18 mouse cellular contexts compared by ENCODE assay signal in the genomic region with DNA sequence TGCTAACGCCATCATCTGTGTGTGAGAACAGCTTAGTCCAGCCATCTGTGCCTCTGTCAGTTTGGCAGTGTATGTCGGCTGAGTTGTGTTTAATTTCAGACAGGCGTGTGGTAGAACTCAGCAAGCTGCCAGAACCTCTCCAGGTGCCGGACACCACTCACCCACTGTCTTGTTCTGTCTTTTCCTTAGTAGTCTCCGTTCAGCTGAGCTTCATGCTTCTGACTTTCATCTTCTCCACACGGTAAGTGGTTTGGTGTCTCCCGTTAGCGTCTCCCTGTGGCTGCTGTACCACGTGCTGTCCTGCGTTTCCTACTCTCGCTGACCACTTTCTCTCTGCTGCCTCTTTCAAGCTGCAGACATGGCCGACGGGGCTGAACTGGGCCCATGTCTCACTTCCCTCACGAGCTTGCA.
DNase-seq lines count a peak whose midpoint lies in the region; ATAC-seq and TF ChIP-seq lines count a peak whose summit lies in the region.
"Had no signal": no experiment of that assay in that cellular context is flagged by ENCODE, and none has a peak within 500 bp of the region (broad histone marks: within the 10 kb centered on the region; RNA-seq: fewer than 3 reads in every experiment).

No protein-coding gene starts in this region.

- H3K9ac ChIP-seq in forebrain, embryonic 15.5 days (replicated peaks), result no peak overlapping the region
- H3K9ac ChIP-seq: forebrain, embryonic 13.5 days; kidney, embryonic 15.5 days; liver, embryonic 14.5 days had no signal

- DNase-seq in cerebellum, adult 18-20 months, result peak; percentile 41 to 48
- DNase-seq in cerebellum, adult 9-11 months, result peak; percentile 62
- peak; percentile 17 to 22 for DNase-seq in layer of hippocampus, adult 2 months (ENCODE audit: low spot score in 2 of 2)
- peak; percentile 20 to 43 for DNase-seq in left cerebral cortex, postnatal 14 days (ENCODE audit: low spot score in 2 of 2)
- DNase-seq in testis, postnatal 14 days (ENCODE audit: low spot score), result no peak
- DNase-seq in urinary bladder, postnatal 10 days (ENCODE audit: low spot score), result no peak
- DNase-seq: adrenal gland, postnatal 36 days; gastrocnemius, postnatal 25 days; heart, postnatal 36 days; lung, postnatal 14 days; spleen, adult 18-20 months had no signal

- no peak for TF ChIP-seq CTCF in layer of hippocampus, adult 2 months (conservative IDR thresholded peaks at IDR 0.05)

- peaks cover 6% of the 10 kb centered on the region for H3K4me1 ChIP-seq in forebrain, embryonic 15.5 days
- H3K4me1 ChIP-seq: kidney, embryonic 15.5 days had no signal

- WGBS in forebrain, embryonic 15.5 days, result 91% methylated on average over 14 of the region's 14 CpGs

- no peak overlapping the region for H3K4me3 ChIP-seq in layer of hippocampus, adult 2 months
- no peak overlapping the region for H3K4me3 ChIP-seq in forebrain, embryonic 15.5 days
- H3K4me3 ChIP-seq: forebrain, embryonic 13.5 days; kidney, embryonic 15.5 days had no signal

- intact Hi-C loops in left cerebral cortex, postnatal 14 days (cut with DNase I), result no loop called here

- no peaks in the 10 kb centered on the region for H3K9me3 ChIP-seq in forebrain, embryonic 15.5 days
- H3K9me3 ChIP-seq: forebrain, embryonic 13.5 days; kidney, embryonic 15.5 days had no signal

- peak overlapping the region; percentile 40; the same call in 1 of the 2 replicates for H3K27ac ChIP-seq in layer of hippocampus, adult 2 months
- H3K27ac ChIP-seq in forebrain, embryonic 15.5 days (replicated peaks), result no peak overlapping the region
- H3K27ac ChIP-seq: forebrain, embryonic 13.5 days; kidney, embryonic 15.5 days; liver, embryonic 14.5 days had no signal

- H3K27me3 ChIP-seq in forebrain, embryonic 15.5 days, result no peaks in the 10 kb centered on the region
- H3K27me3 ChIP-seq: forebrain, embryonic 13.5 days; kidney, embryonic 15.5 days had no signal

- no peak overlapping the region for H3K4me2 ChIP-seq in forebrain, embryonic 15.5 days (replicated peaks)
- H3K4me2 ChIP-seq: forebrain, embryonic 13.5 days; heart, embryonic 11.5 days; kidney, embryonic 15.5 days; midbrain, embryonic 11.5 days had no signal

- H3K36me3 ChIP-seq in forebrain, embryonic 15.5 days, result no peaks in the 10 kb centered on the region

- no peak for ATAC-seq in forebrain, embryonic 15.5 days (replicated peaks)
- ATAC-seq: forebrain, embryonic 13.5 days; inflammation-experienced regulatory T-cells, adult 6 months had no signal

Comparison
In these comparisons a context has a peak if more than half of its experiments do, and no peak if none do; other contexts are left out.
1. DNase-seq: peak in cerebellum, adult 18-20 months (2 of 2), cerebellum, adult 9-11 months (single experiment), layer of hippocampus, adult 2 months (2 of 2) and left cerebral cortex, postnatal 14 days (2 of 2); none in testis, postnatal 14 days (single experiment) and urinary bladder, postnatal 10 days (single experiment).